Mouse (Mus musculus): ENCODE data around the gene Znhit3.
"Not testable (repeated sequence)": the region's sequence is repeated elsewhere in the genome, so short reads cannot be mapped to it uniquely, and the experiment has no call there.

Znhit3 gene

DNA sequence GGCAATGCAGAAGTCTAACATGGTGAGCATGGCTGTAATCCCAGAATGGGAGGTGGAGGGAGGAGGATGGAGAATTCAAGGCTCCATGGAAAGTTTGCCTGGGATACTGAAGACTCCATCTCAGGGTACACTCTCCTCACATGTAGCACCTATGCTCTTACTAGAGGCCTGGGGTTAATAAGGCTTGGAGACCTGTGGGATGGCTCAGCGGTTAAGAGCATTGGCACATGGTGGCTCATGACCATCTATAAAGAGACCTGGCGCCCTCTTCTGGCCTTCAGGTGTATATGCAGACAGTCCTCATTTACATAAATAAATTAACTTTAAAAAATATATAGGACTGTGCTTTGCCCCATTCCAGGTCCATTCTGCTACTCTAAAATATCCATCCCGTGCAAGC, 3.1 kb upstream of the Znhit3 start:
- peak; percentile 40 for DNase-seq

- DNase-seq, result peak; percentile 90
Observed at GRCm38 (mm10) chr11:84918425-84918824, 2.3 kb upstream of the Znhit3 start.

DNA sequence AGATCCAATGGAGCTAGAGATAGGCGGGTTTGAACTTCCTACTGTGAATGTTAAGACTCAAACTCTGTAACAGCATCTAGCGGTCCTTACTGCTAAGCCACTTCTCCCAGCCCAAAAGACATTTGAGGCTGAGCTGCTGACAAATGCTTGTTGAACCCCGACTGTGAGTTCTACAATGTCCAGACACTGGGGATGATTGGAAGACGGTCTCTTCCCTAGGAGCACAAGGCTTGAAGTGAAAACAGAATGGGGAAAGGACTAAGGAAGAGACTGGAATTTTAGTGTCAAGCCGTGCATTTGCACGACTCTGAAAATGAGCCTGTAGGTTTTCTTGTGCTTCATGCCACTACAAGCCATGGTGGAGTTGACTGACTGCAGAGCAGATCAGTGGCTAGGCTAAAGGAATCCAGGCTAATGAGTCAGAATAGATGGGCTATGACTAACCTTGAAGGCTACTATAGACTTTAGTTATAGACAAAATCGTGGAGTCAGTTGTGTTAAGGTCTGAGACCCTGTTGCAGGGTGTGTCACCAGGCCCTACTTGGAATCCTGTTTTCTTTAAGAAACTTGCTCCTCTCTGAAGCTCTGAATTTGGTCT, 636 bp upstream of the Znhit3 start:
- DNase-seq, result no peak

GRCm38 (mm10) chr11:84914673-84915072, 1.5 kb downstream of the Znhit3 start:
- DNase-seq, result no peak

DNA sequence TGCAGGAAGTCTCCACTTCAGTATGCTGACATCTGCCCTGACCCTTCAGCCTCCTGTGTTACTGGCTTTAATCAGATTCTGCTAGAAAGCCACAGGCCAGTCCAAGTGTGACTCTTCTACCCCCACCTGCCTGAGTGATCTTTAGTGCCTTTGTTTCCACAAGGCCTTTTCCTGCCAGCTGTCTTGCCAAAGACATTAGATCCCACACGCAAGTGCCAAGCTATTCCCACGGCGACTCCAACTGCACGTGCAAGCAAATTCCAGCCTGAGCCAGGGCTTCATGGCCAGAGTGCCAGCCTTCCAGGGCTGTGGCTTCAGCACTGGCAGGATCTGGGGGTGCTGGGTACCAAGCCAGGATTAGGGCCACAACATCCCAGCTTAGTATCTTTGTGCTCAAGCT, 5.8 kb downstream of the Znhit3 start:
- DNase-seq, result no peak

DNA sequence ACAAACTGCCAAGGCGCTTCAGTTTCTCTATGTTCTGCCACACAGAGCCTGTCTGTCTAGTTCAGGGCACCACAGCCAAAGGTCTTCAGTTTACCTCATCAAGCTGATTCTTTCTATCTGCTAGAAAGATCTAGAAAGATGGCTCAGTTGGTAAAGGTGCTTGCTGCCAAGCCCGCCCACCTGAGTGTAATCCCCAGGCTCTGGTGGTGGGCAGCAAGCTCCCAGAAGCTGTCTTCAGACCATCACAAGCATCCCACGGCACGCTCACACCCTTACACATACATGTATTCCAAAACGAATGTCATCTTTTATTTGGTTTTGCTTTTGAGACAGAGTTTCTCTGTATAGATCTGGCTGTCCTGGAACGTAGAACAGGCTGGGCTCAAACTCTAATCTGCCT, 7.7 kb downstream of the Znhit3 start:
- DNase-seq, result no peak

GRCm38 (mm10) chr11:84907081-84907480, 9.1 kb downstream of the Znhit3 start:
- DNase-seq, result no peak

- no peak for DNase-seq
Observed at GRCm38 (mm10) chr11:84904597-84905144, 11.5 kb downstream of the Znhit3 start.

DNA sequence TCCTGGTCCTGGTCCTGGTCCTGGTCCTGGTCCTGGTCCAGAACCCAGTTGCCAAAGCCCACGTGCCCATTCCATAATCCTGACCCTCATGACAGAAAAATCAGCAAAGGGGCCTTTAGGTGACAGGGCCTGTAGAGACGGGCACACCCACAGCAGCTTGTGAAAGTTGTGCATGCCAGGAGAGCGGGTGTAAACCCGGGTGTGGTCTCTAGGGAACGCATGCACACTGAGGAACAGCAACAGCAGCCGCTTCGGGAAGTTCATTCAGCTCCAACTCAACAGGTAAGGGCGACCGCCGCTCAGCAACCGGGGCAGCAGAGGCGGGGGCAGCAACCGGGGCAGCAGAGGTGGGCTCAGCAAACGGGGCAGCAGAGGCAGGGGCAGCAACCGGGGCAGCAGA, 23.1 kb downstream of the Znhit3 start:
- no peak for DNase-seq

DNA sequence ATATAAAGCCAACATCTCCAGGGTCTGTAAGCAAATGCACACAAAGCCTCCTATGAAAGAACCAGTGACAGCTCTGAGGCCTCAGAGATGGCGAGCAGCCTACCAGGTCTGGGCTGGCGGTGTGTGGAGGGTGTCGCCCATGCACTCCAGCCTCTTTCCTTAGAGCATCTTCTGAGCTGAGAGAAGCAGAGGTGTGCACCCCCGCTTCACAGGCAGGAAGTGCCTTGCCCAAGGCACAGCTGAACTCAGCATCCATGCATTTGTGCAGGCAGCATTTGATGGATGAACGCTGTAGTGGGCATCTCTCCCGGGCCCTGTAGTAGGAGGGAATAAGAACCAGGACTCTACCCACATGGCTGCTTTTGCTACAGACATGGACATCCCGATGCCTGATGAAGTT, 24.5 kb downstream of the Znhit3 start:
- DNase-seq, result no peak

GRCm38 (mm10) chr11:84889492-84889891, 26.7 kb downstream of the Znhit3 start:
- DNase-seq, result no peak

- no peak for DNase-seq
Observed at GRCm38 (mm10) chr11:84888025-84888424, 28.1 kb downstream of the Znhit3 start.

DNA sequence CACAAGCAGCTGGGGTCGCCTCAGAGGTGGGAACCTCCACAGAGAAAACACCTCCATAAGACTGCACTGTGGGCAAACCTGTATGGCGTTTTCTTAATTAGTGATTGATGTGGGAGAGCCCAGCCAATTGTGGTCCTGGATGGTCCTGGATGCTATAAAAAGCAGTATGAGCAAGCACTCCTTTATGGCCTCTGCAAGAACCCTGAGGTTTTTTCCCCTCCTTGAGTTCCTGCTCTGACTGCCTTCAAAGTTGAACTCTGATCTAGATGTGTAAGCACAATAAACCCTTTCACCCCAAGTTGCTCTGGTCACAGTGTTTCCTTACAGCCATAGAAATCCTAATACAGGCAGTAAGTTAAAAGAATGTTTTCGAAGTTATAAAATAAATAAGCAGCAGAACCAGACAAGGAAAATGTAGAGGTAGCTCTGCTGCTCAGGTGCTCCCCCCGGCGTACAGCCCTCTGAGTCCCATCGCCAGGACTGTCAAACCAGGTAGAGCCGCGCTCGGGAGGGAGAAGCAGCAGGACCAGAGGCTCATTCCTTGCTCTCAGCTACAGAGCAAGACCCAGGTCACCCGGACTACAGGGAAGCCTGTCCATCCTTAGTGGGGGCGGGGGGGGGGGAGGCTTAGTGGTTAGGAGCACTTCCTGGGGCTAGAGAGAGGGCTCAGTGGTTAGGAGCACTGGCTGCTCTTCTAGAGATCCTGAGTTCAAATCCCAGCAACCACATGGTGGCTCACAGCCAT, 29.2 kb downstream of the Znhit3 start:
- DNase-seq, result no peak

DNA sequence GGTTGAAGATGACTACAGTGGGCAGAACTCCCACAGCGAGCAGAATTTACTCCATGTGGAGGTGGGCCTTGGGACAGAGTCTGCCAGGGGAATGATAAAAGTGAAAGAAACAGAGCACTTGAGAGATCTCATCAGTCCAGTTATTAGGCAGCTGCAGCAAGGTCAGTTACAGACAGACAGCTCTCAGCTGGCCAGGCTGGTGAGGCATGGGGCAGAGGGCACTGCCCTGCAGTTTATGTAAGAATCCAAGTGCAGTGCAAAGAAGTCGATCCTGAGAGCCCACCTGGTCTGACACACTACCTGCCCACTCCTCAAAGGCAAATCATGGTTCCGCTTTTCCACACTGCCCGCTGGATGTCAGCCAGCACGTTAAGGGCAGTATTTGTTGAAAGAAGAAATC, 29.9 kb downstream of the Znhit3 start:
- DNase-seq, result no peak

- DNase-seq, result no peak
Observed at GRCm38 (mm10) chr11:84885238-84885637, 30.9 kb downstream of the Znhit3 start.

DNA sequence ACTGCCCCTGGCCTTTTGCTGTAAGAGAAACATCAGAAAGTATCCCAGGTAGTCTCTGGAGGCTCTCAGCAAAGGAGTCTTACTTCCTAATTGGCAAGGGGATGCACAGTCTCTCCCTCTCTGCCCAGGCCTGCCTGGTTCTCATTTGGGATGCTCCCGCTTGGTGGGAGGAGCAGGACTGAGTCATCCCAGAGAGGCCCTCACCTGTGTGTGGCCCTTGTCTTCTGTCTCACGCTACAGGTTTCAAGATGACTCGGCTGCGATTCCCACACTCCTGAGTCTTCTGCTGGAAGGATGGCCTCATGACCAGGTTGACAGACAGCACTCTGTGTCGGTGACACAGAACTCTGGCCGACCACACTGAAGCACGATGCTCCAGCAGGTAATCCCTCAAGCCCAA, 33.8 kb downstream of the Znhit3 start:
- DNase-seq, result no peak

DNA sequence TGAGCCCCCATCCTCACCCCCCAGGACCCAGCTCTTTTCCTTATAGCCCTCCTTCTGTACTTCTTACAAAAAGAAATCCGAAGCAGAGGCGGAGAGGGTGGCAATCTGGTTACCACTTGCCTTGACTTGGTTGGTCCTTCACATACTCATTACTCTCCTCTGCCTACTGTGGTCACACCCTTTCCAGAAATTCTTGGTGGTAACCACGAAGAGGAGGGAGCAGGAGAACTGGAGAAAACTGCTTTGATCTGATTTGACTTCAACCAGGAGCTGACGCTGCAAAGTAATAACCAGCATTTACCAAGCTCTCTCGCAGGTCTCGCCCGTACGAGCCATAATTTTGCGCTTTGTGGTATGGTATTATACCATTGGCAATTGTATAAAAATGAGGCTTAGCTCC, 35.2 kb downstream of the Znhit3 start:
- no peak for DNase-seq

- DNase-seq, result peak; percentile 82
Observed at GRCm38 (mm10) chr11:84880465-84880961, 35.7 kb downstream of the Znhit3 start.

DNA sequence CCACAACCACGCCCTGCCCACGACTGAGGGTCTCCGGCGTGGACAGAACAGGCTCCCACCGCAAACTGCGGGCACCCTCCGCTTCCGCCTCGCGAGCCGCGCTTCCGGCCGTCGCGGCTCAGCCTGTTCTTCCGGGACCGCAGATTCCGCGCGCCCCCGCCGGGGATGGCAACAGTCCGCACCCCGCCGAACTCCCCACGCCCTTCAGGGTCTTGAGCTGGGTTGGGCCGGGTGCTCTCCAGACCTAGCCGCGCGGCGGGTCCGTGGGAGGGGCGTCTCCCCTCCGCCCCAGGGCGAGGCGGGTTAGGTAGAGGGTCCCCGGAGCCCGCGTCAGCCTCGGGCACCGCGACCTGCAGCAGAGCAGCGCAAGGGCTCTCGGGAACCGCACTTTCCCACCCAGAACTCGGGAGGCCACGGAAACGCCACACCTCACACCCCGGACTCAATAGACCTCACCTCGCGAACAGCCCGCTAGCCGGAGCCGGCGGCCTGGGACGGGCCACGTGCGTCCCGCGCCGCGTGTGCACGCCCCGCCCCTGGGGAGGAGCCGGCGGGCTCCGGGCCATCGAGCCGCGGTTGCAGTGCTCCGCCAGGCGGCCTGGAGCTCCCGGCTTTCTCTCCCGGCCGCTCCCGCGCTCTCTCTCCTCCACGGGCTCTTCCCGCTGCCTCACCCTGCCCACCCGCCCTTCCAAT, 36.2 kb downstream of the Znhit3 start, which contains the start of the genes Myo19 and Pigw:
TSS of gene Myo19 (plus strand) at position 377 of the 693 bp plus-strand sequence.
TSS of gene Pigw (minus strand) at position 514 of the 693 bp plus-strand sequence.
- DNase-seq, result peak; percentile 85

- DNase-seq, result no peak
Observed at GRCm38 (mm10) chr11:84879007-84879771, 37.0 kb downstream of the Znhit3 start.

DNA sequence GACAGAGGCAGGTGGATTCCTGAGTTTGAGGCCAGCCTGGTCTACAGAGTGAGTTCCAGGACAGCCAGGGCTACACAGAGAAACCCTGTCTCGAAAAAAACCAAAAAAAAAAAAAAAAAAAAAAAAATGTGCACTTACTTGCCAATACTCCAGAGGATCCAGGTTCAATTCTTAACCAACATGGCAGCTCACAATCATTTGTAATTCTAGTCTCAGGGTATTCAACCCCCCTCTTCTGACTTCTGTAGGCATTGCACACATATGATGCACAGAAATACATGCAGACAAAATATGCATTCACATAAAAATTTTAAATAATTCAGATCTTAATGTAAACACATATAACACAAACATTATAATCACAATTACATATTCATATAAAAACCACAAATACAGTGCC, 40.1 kb downstream of the Znhit3 start:
- DNase-seq, result not testable (repeated sequence)

- no peak for DNase-seq
Observed at GRCm38 (mm10) chr11:84873042-84873833, 42.9 kb downstream of the Znhit3 start.

Data from lung, postnatal 10 days (tissue).